Mouse (Mus musculus): ENCODE data around the gene Trim41. TPM values are rescaled to one million over a fixed set of nuclear protein-coding genes. Genes with fewer than 3 reads are reported as not detected.
A peak's percentile ranks its signal among the peaks of the same experiment; 100 is the strongest.
"Not testable (repeated sequence)": the region's sequence is repeated elsewhere in the genome, so short reads cannot be mapped to it uniquely, and the experiment has no call there.

Trim41 gene
- total and polyA plus RNA-seq, 2 experiments from 2014 or later, result 5.5 to 43.3 TPM

DNA sequence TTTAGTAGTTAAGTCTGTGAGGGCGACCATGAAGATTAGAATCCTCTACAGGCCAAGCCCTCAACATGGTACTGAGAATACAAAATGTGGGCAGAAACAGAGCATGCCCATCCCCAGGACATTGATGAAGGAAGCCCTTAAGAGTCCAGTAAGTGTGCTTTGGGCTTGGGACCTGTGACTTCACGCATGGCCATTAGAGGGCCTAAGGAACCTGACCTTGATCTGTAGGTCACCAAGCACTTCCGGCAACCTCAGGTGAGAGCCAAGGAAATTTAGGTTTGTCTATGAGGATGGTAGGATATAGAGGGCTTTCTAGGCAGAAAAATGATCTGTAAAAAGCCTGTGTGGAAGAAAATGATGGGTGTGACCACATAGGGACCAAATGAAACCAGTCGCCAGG lies 20.9 kb downstream of the Trim41 start:
- no peaks in the 10 kb centered on the region for H3K36me3 ChIP-seq (ENCODE audit: insufficient read depth, low read length)
- no peak for DNase-seq (ENCODE audit: low spot score)
- H3K9ac ChIP-seq (replicated peaks; ENCODE audit: low read length), result no peak overlapping the region
- no peaks in the 10 kb centered on the region for H3K27me3 ChIP-seq (ENCODE audit: insufficient read depth, low read length)
- 76% methylated on average over 4 of the region's 4 CpGs for WGBS
- no peak overlapping the region for H3K27ac ChIP-seq
- H3K4me3 ChIP-seq (ENCODE audit: low read length), result no peak overlapping the region
- H3K9me3 ChIP-seq (ENCODE audit: low read length), result no peaks in the 10 kb centered on the region
- no peak overlapping the region for H3K4me2 ChIP-seq (ENCODE audit: low read depth, low read length)
- peaks cover 3% of the 10 kb centered on the region for H3K4me1 ChIP-seq (ENCODE audit: insufficient read depth, low read length)
- peak; percentile 8; the same call in 1 of the 2 replicates for TF ChIP-seq CTCF (IDR thresholded peaks at IDR 0.05; ENCODE audit: low read depth)
- no peak for ATAC-seq

GRCm38 (mm10) chr11:48795221-48795620 lies 21.9 kb downstream of the Trim41 start:
- H3K27me3 ChIP-seq (ENCODE audit: insufficient read depth, low read length), result no peaks in the 10 kb centered on the region
- H3K9ac ChIP-seq (replicated peaks; ENCODE audit: low read length), result no peak overlapping the region
- H3K36me3 ChIP-seq (ENCODE audit: insufficient read depth, low read length), result no peaks in the 10 kb centered on the region
- no peak overlapping the region for H3K27ac ChIP-seq
- no peak overlapping the region for H3K4me2 ChIP-seq (ENCODE audit: low read depth, low read length)
- no peak for DNase-seq (ENCODE audit: low spot score)
- H3K9me3 ChIP-seq (ENCODE audit: low read length), result no peaks in the 10 kb centered on the region
- WGBS, result 90% methylated on average over 7 of the region's 7 CpGs
- no peak for ATAC-seq
- no peaks in the 10 kb centered on the region; the same call in 1 of the 2 replicates for H3K4me1 ChIP-seq (ENCODE audit: insufficient read depth, low read length)
- no peak overlapping the region for H3K4me3 ChIP-seq (ENCODE audit: low read length)
- TF ChIP-seq CTCF (IDR thresholded peaks at IDR 0.05; ENCODE audit: low read depth), result no peak

GRCm38 (mm10) chr11:48793184-48793583 lies 24.0 kb downstream of the Trim41 start:
- DNase-seq (ENCODE audit: low spot score) (no peak), ATAC-seq (no peak)
- no peaks in the 10 kb centered on the region for H3K4me1 ChIP-seq (ENCODE audit: insufficient read depth, low read length)
- H3K27me3 ChIP-seq (ENCODE audit: insufficient read depth, low read length), result no peaks in the 10 kb centered on the region
- 96% methylated on average over 3 of the region's 3 CpGs for WGBS
- H3K9me3 ChIP-seq (ENCODE audit: low read length), result no peaks in the 10 kb centered on the region
- no peaks in the 10 kb centered on the region for H3K36me3 ChIP-seq (ENCODE audit: insufficient read depth, low read length)
- no peak overlapping the region for H3K4me2 ChIP-seq (ENCODE audit: low read depth, low read length)
- no peak overlapping the region for H3K27ac ChIP-seq
- no peak overlapping the region for H3K4me3 ChIP-seq (ENCODE audit: low read length)
- TF ChIP-seq CTCF (IDR thresholded peaks at IDR 0.05; ENCODE audit: low read depth), result no peak
- no peak overlapping the region for H3K9ac ChIP-seq (replicated peaks; ENCODE audit: low read length)

DNA sequence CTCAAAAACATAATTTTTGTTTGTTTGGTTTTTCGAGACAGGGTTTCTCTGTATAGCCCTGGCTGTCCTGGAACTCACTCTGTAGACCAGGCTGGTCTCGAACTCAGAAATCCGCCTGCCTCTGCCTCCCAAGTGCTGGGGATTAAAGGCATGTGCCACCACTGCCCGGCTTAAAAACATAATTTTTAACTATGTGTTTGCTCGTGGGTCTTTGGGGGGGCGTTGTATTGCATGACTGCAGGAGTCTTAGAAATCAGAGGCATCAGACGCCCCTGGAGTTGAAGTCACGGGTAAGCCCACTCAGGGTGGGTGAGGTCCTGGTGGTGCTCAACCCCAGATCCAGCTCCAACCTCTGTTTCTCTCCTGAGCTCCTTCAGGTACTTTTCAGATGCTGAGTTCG lies 25.3 kb downstream of the Trim41 start:
- DNase-seq (ENCODE audit: low spot score); H3K9me3 ChIP-seq (ENCODE audit: low read length); H3K36me3 ChIP-seq (ENCODE audit: insufficient read depth, low read length); H3K9ac ChIP-seq (replicated peaks; ENCODE audit: low read length); H3K4me3 ChIP-seq (ENCODE audit: low read length); H3K4me1 ChIP-seq (ENCODE audit: insufficient read depth, low read length); ATAC-seq; H3K27me3 ChIP-seq (ENCODE audit: insufficient read depth, low read length); H3K4me2 ChIP-seq (ENCODE audit: low read depth, low read length); H3K27ac ChIP-seq: not testable (repeated sequence)
- 86% methylated on average over 9 of the region's 9 CpGs for WGBS

GRCm38 (mm10) chr11:48790946-48791345 lies 26.2 kb downstream of the Trim41 start:
- no peak for TF ChIP-seq CTCF (IDR thresholded peaks at IDR 0.05; ENCODE audit: low read depth)
- WGBS, result 51% methylated on average over 8 of the region's 8 CpGs
- no peak overlapping the region for H3K4me2 ChIP-seq (ENCODE audit: low read depth, low read length)

DNA sequence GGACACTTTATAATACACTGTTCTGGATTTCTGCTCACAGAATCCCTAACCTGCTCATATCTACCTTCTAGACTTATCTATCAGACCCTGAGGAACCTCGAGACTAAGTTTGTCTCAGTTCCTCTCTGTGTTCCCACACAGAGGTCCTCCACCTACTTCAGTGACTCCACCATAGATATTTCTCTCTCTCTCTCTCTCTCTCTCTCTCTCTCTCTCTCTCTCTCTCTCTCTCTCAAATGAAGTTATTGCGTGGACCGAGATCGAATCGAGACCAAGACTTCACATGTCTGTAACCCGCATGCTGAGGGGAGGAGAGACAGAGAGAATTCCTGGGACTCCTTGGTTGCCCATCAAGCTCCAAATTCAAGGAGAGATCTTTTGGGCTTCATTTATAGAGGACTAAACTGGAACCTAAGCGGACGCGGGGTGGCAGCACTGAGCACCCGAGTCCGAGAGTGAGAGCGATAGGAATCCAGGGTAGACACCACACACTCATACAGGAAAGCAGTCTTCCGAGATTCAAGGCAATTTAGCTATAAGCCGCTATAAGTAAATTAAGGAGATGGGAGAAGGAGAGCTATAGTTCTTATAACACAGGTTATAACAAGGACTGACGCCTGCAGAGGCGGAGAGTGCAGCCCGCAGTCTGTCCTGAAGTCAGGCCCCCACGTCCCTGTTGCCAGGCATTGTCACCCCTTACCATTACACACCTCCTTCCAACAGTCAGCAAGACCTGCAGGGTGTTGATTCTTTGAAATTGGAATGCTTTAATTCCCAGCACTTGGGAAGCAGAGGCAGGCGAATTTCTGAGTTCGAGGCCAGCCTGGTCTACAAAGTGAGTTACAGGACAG lies 27.0 kb downstream of the Trim41 start:
- 15% methylated on average over 20 of the region's 20 CpGs for WGBS
- H3K27ac ChIP-seq, result no peak overlapping the region
- ATAC-seq (peak; percentile 80), DNase-seq (ENCODE audit: low spot score) (peak; percentile 90)
- H3K36me3 ChIP-seq (ENCODE audit: insufficient read depth, low read length), result no peaks in the 10 kb centered on the region
- peak overlapping the region; percentile 51 for H3K4me2 ChIP-seq (ENCODE audit: low read depth, low read length)
- no peak overlapping the region for H3K9ac ChIP-seq (replicated peaks; ENCODE audit: low read length)
- H3K4me1 ChIP-seq (ENCODE audit: insufficient read depth, low read length), result no peaks in the 10 kb centered on the region
- H3K27me3 ChIP-seq (ENCODE audit: insufficient read depth, low read length), result no peaks in the 10 kb centered on the region
- H3K4me3 ChIP-seq (ENCODE audit: low read length), result peak overlapping the region; percentile 18
- H3K9me3 ChIP-seq (ENCODE audit: low read length), result no peaks in the 10 kb centered on the region
- peak; percentile 86 for TF ChIP-seq CTCF (IDR thresholded peaks at IDR 0.05; ENCODE audit: low read depth)

More at GRCm38 (mm10) chr11:48790946-48791345, 26.2 kb downstream of the Trim41 start:
- ATAC-seq (no peak), DNase-seq (ENCODE audit: low spot score) (no peak)
- Histone ChIP-seq H3K27me3 (ENCODE audit: insufficient read depth, low read length) (no peaks in the 10 kb centered on the region), H3K9ac (replicated peaks; ENCODE audit: low read length) (no peak overlapping the region), H3K9me3 (ENCODE audit: low read length) (no peaks in the 10 kb centered on the region), H3K27ac (no peak overlapping the region), H3K4me3 (ENCODE audit: low read length) (no peak overlapping the region), H3K36me3 (ENCODE audit: insufficient read depth, low read length) (no peaks in the 10 kb centered on the region), H3K4me1 (ENCODE audit: insufficient read depth, low read length) (no peaks in the 10 kb centered on the region)

GRCm38 (mm10) chr11:48789215-48789614 lies 27.9 kb downstream of the Trim41 start:
- no peak for TF ChIP-seq CTCF (IDR thresholded peaks at IDR 0.05; ENCODE audit: low read depth)

More at GRCm38 (mm10) chr11:48789215-48789614, 27.9 kb downstream of the Trim41 start:
- H3K4me2 ChIP-seq (ENCODE audit: low read depth, low read length), result no peak overlapping the region
- H3K4me3 ChIP-seq (ENCODE audit: low read length), result no peak overlapping the region
- no peak for DNase-seq (ENCODE audit: low spot score)
- 88% methylated on average over 5 of the region's 5 CpGs for WGBS
- no peaks in the 10 kb centered on the region for H3K4me1 ChIP-seq (ENCODE audit: insufficient read depth, low read length)
- H3K9ac ChIP-seq (replicated peaks; ENCODE audit: low read length), result no peak overlapping the region
- no peak overlapping the region for H3K27ac ChIP-seq
- H3K9me3 ChIP-seq (ENCODE audit: low read length), result no peaks in the 10 kb centered on the region
- H3K36me3 ChIP-seq (ENCODE audit: insufficient read depth, low read length), result no peaks in the 10 kb centered on the region
- no peaks in the 10 kb centered on the region for H3K27me3 ChIP-seq (ENCODE audit: insufficient read depth, low read length)
- ATAC-seq, result no peak

Data from hindbrain, postnatal 0 days (tissue).